ENCODE assay signal across 19 mouse cellular contexts in genomic region chr11:48988219-48988618, GRCm38 (mm10). TPM values are rescaled to one million over a fixed set of nuclear protein-coding genes. Genes with fewer than 3 reads are reported as not detected.
"Had no signal": no experiment of that assay in that cellular context is flagged by ENCODE, and none has a peak within 500 bp of the region (broad histone marks: within the 10 kb centered on the region; RNA-seq: fewer than 3 reads in every experiment).

No protein-coding gene starts in this region.

RNA-seq across cellular contexts. Expression of gene Gm12185, which starts 3.8 kb away (rescaled TPM):
- total RNA-seq: layer of hippocampus, postnatal 10 days; left cerebral cortex, postnatal 10 days had no signal
- polyA plus RNA-seq: kidney, embryonic 15.5 days; limb, embryonic 11.5 days; liver, embryonic 13.5 days; liver, embryonic 16.5 days; lung, embryonic 16.5 days; midbrain, embryonic 10.5 days; midbrain, embryonic 13.5 days; midbrain, embryonic 16.5 days; neural tube, embryonic 11.5 days; neural tube, embryonic 14.5 days; stomach, embryonic 16.5 days; testis, adult 2 months had no signal

RNA-seq across cellular contexts. Expression of gene Tgtp1, which starts 5.8 kb away (rescaled TPM):
- total RNA-seq: layer of hippocampus, postnatal 10 days had no signal
- polyA plus RNA-seq: limb, embryonic 11.5 days; midbrain, embryonic 10.5 days; midbrain, embryonic 13.5 days; midbrain, embryonic 16.5 days; neural tube, embryonic 11.5 days; neural tube, embryonic 14.5 days had no signal

RNA-seq across cellular contexts. Expression of gene 9930111J21Rik1, which starts 9.0 kb away (rescaled TPM):
- polyA plus RNA-seq: neural tube, embryonic 14.5 days; testis, adult 2 months had no signal

RNA-seq across cellular contexts. Expression of gene Olfr56, which starts 9.5 kb away (rescaled TPM):
- total RNA-seq: layer of hippocampus, adult 8-10 months; layer of hippocampus, postnatal 10 days; layer of hippocampus, postnatal 36 days; left cerebral cortex, adult 2 months; left cerebral cortex, postnatal 10 days; left cerebral cortex, postnatal 36 days had no signal
- polyA plus RNA-seq: kidney, embryonic 15.5 days; limb, embryonic 11.5 days; liver, adult 2 months; lung, embryonic 16.5 days; midbrain, embryonic 10.5 days; midbrain, embryonic 13.5 days; midbrain, embryonic 16.5 days; neural tube, embryonic 11.5 days; neural tube, embryonic 14.5 days; stomach, embryonic 16.5 days; testis, adult 2 months had no signal
